Comparison of ENCODE assay signal across 17 mouse cellular contexts in the genomic region with DNA sequence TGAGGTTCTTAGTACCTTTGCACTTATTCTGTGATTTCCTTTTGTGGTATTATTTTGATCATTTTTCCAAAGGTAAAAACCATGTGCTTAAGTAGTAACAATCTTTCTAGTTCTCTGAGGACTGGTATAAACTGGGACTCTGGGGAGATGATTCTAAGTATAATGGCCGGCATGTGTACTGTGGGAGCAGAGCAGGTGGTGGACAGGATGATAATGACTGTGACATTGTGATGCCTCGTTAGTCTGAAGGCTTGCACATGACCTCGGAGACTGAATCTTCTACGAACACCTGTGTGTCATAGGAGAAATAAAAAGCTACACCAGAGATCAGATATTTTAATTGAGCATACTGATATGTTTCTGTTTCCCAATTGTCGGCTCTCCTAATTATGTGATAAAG.
"Had no signal": no experiment of that assay in that cellular context is flagged by ENCODE, and none has a peak within 500 bp of the region (broad histone marks: within the 10 kb centered on the region; RNA-seq: fewer than 3 reads in every experiment).

No protein-coding gene starts in this region.

- H3K9ac ChIP-seq: lung, embryonic 14.5 days; midbrain, embryonic 13.5 days; neural tube, embryonic 13.5 days; neural tube, embryonic 15.5 days had no signal

- H3K27ac ChIP-seq: midbrain, embryonic 10.5 days; midbrain, embryonic 13.5 days; neural tube, embryonic 13.5 days; neural tube, embryonic 15.5 days had no signal

- H3K36me3 ChIP-seq: midbrain, embryonic 10.5 days; midbrain, embryonic 13.5 days; neural tube, embryonic 13.5 days; neural tube, embryonic 15.5 days had no signal

- H3K4me1 ChIP-seq: midbrain, embryonic 10.5 days; midbrain, embryonic 13.5 days; neural tube, embryonic 13.5 days; neural tube, embryonic 15.5 days had no signal

- H3K27me3 ChIP-seq: midbrain, embryonic 13.5 days; neural tube, embryonic 13.5 days; neural tube, embryonic 15.5 days had no signal

- DNase-seq: lung, adult 18-20 months; lung, embryonic 14.5 days; lung, postnatal 10 days; lung, postnatal 4 days; right cerebral cortex, adult 18-20 months; right cerebral cortex, postnatal 25 days; right cerebral cortex, postnatal 4 days; spleen, adult 18-20 months; thymus, adult 18-20 months; thymus, postnatal 14 days; thymus, postnatal 36 days had no signal

- H3K9me3 ChIP-seq: midbrain, embryonic 10.5 days; midbrain, embryonic 13.5 days; neural tube, embryonic 13.5 days; neural tube, embryonic 15.5 days had no signal

- H3K4me3 ChIP-seq: midbrain, embryonic 10.5 days; midbrain, embryonic 13.5 days; myocyte; neural tube, embryonic 13.5 days; neural tube, embryonic 15.5 days had no signal

- ATAC-seq: midbrain, embryonic 13.5 days; midbrain, embryonic 16.5 days had no signal

- H3K4me2 ChIP-seq: lung, embryonic 14.5 days; midbrain, embryonic 13.5 days; neural tube, embryonic 13.5 days; neural tube, embryonic 15.5 days had no signal
